Mouse (Mus musculus) heart, embryonic 14.5 days (tissue): ENCODE measurements at regions not wholly inside any gene's neighbourhood (a gene's known extent, or its start where the extent isn't known, plus 50 kb on each side); places are given as distances from the start of the nearest gene placed in this dataset.
"Not testable (repeated sequence)": the region's sequence is repeated elsewhere in the genome, so short reads cannot be mapped to it uniquely, and the experiment has no call there.

Experiments used
- ATAC-seq: fragments of 200-750 bp; cut with Nextera tagmentation; 2 replicates; pipeline ENCODE4 v1.8.0; 2017; ENCODE audit warnings: low read depth, moderate TSS enrichment; ENCODE audit not compliant: insufficient number of reproducible peaks, insufficient read depth, low FRiP score
- H3K27ac ChIP-seq, 2 experiments: fragments of 200-500 bp in 1 of 2; fragments of 300-500 bp in 1 of 2; sonication (generic) in 1 of 2; replicated peaks in 1 of 2; 2 replicates each; pipeline ENCODE4 v1.5.1; 2012 to 2014; ENCODE audit warnings: low read depth in 2 of 2, low read length in 2 of 2, control low read depth in 1 of 2, mild to moderate bottlenecking in 1 of 2, mixed read lengths in 1 of 2; ENCODE audit not compliant: control insufficient read depth in 1 of 2, insufficient read depth in 1 of 2
- H3K27me3 ChIP-seq: fragments of 300-500 bp; sonication (generic); 2 replicates; pipeline ENCODE4 v1.6.1; 2014; ENCODE audit warnings: mild to moderate bottlenecking, low read length, control low read depth; ENCODE audit not compliant: control insufficient read depth, insufficient read depth
- H3K36me3 ChIP-seq: fragments of 300-500 bp; sonication (generic); 2 replicates; pipeline ENCODE4 v1.6.1; 2014; ENCODE audit warnings: mild to moderate bottlenecking, control low read depth, low read length, mixed read lengths; ENCODE audit not compliant: control insufficient read depth, insufficient read depth
- H3K4me1 ChIP-seq, 2 experiments: fragments of 200-500 bp in 1 of 2; fragments of 300-500 bp in 1 of 2; sonication (generic) in 1 of 2; 2 replicates each; pipeline ENCODE4 v1.6.1; 2012 to 2014; ENCODE audit warnings: low read length in 2 of 2, control low read depth in 1 of 2, mixed read lengths in 1 of 2; ENCODE audit not compliant: control insufficient read depth in 2 of 2, insufficient read depth in 2 of 2
- H3K4me2 ChIP-seq: fragments of 300-500 bp; sonication (generic); 2 replicates; pipeline ENCODE4 v1.6.1; 2014; ENCODE audit warnings: mild to moderate bottlenecking, low read length
- H3K4me3 ChIP-seq, 2 experiments: fragments of 200-500 bp in 1 of 2; fragments of 300-500 bp in 1 of 2; sonication (generic) in 1 of 2; 2 replicates each; pipeline ENCODE4 v1.5.1; 2012 to 2014; ENCODE audit warnings: low read length in 2 of 2, mild to moderate bottlenecking in 2 of 2, control low read depth in 1 of 2, low read depth in 1 of 2, moderate library complexity in 1 of 2; ENCODE audit not compliant: control insufficient read depth in 1 of 2, insufficient read depth in 1 of 2
- H3K9ac ChIP-seq: fragments of 300-500 bp; sonication (generic); 2 replicates; pipeline ENCODE4 v1.6.1; 2014; ENCODE audit warnings: mild to moderate bottlenecking, low read length
- H3K9me3 ChIP-seq: fragments of 300-500 bp; sonication (generic); 2 replicates; pipeline ENCODE4 v1.6.1; 2016; ENCODE audit warnings: low read length, control low read depth; ENCODE audit not compliant: control insufficient read depth
- WGBS: fragments of 180-500 bp; shearing (Covaris S2); extraction: QIAGEN DNeasy Blood & Tissue Kit; methylation state at CpG from one replicate; pipeline ENCODE4 v1.1.7; 2014; 5-methylcytosine and 5-hydroxymethylcytosine counted together

DNA sequence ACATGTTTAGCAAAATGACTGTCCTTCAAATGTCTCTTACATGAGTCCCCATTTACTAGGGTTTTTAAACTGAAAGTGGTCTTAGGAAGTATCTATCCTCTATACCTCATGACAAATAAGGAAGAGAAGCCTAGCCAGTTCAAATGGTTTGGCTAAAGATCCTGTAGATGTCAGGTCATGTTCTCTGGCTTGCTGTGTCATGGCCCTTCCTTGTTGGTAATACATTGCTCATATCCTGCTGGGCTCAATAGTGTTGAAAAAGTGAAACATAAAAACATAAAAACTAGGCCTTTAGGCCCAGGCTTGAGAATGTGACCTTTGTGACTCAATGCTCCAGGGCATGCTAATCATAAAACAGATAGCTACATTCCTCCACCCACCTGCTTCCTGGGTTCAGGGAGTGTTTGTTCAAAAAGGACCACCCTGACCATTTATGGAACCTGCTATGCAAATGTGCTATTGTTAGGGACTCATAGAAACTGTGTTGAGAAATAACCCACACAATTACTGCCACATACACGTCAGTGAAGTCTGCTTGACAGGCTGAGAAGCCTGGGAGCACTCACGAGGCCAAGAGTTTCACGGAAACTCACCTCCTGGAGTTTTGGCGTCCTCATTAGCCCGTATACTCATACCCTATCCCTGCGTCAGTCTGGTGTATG lies 656.4 kb downstream of the Crisp4 start:
- ATAC-seq, H3K4me2 ChIP-seq, H3K4me1 ChIP-seq, H3K4me3 ChIP-seq, H3K27ac ChIP-seq, H3K9ac ChIP-seq, H3K9me3 ChIP-seq, H3K36me3 ChIP-seq, H3K27me3 ChIP-seq: not testable (repeated sequence)
- WGBS = 82% methylated on average over 6 of the region's 6 CpGs

- Histone ChIP-seq H3K4me1 (no peaks in the 10 kb centered on the region), H3K27ac (no peak overlapping the region), H3K36me3 (no peaks in the 10 kb centered on the region), H3K4me3 (no peak overlapping the region), H3K9ac (no peak overlapping the region), H3K4me2 (no peak overlapping the region), H3K9me3 (no peaks in the 10 kb centered on the region), H3K27me3 (no peaks in the 10 kb centered on the region)
- WGBS = 72% methylated on average over 2 of the region's 2 CpGs
- ATAC-seq = no peak
Measured at GRCm38 (mm10) chr1:17451204-17451866, 694.4 kb downstream of the Crisp4 start.

DNA sequence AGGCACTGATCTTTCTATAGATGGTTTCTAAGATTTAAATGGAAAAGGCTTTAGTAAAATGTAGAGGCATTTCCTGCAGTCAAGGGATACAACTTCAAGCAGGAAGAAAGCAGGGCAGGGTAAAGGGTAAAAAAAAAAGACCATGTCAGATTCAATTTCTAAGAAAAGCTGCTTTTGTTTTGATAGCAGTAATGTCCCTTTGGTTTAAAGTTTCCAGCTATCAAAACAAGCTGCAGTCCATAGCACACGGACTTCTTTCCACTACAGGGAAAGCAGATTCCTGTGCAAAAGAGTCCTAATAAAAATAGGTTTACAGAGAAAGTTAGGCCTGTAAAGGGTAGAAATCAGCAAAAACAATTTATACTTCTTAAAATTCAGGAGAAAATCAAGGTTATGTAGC lies 695.0 kb downstream of the Crisp4 start:
- H3K4me3 ChIP-seq = no peak overlapping the region
- H3K9ac ChIP-seq = no peak overlapping the region
- WGBS = 28% methylated on average over 1 of the region's 1 CpGs
- H3K27me3 ChIP-seq = no peaks in the 10 kb centered on the region
- peak overlapping the region in 1 of 2 experiments; percentile 53; a peak in 2 of 4 replicates for H3K27ac ChIP-seq
- ATAC-seq = no peak
- no peaks in the 10 kb centered on the region for H3K9me3 ChIP-seq
- no peaks in the 10 kb centered on the region for H3K4me1 ChIP-seq
- H3K36me3 ChIP-seq = no peaks in the 10 kb centered on the region
- H3K4me2 ChIP-seq = no peak overlapping the region

- H3K4me2 ChIP-seq = no peak overlapping the region
- H3K9me3 ChIP-seq = no peaks in the 10 kb centered on the region
- H3K4me3 ChIP-seq = no peak overlapping the region
- H3K27ac ChIP-seq = peak overlapping the region in 1 of 2 experiments; percentile 53; a peak in 2 of 4 replicates
- no peaks in the 10 kb centered on the region for H3K4me1 ChIP-seq
- H3K27me3 ChIP-seq = no peaks in the 10 kb centered on the region
- H3K9ac ChIP-seq = no peak overlapping the region
- H3K36me3 ChIP-seq = no peaks in the 10 kb centered on the region
- ATAC-seq = no peak
Measured at GRCm38 (mm10) chr1:17450295-17450694, 695.4 kb downstream of the Crisp4 start.

- Histone ChIP-seq H3K4me3 (no peak overlapping the region), H3K4me1 (no peaks in the 10 kb centered on the region), H3K4me2 (no peak overlapping the region), H3K9me3 (no peaks in the 10 kb centered on the region), H3K27ac (no peak overlapping the region), H3K9ac (no peak overlapping the region), H3K27me3 (no peaks in the 10 kb centered on the region), H3K36me3 (no peaks in the 10 kb centered on the region)
- ATAC-seq = no peak
- 71% methylated on average over 1 of the region's 1 CpGs for WGBS
Measured at GRCm38 (mm10) chr1:17449291-17449690, 696.4 kb downstream of the Crisp4 start.

DNA sequence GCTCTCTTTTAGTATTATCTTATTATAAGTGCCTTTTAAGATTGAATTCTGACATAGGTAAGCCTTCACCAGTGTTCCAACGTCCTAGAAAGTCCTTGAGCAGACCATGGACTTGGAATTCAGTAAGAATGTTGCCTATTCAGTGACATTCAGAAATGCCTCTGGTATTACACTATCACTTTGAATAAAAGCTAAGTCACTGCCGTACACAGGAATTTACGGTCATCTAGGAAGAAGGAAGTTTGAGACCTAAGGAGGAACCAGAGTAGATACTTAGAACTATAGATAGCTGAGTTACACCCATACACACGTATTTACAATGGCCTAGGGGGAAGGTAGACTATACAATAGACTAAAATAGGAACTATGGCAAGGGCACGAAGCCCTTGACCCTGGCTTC lies 711.6 kb downstream of the Crisp4 start:
- H3K27ac ChIP-seq, H3K36me3 ChIP-seq, H3K27me3 ChIP-seq, ATAC-seq, H3K4me2 ChIP-seq, H3K9me3 ChIP-seq, H3K4me3 ChIP-seq, H3K9ac ChIP-seq, H3K4me1 ChIP-seq: not testable (repeated sequence)
- WGBS = 52% methylated on average over 5 of the region's 5 CpGs

- Histone ChIP-seq H3K27me3 (no peaks in the 10 kb centered on the region), H3K27ac (no peak overlapping the region), H3K9me3 (no peaks in the 10 kb centered on the region), H3K4me2 (no peak overlapping the region), H3K4me1 (no peaks in the 10 kb centered on the region), H3K36me3 (no peaks in the 10 kb centered on the region), H3K4me3 (no peak overlapping the region), H3K9ac (no peak overlapping the region)
- no peak for ATAC-seq
- 65% methylated on average over 3 of the region's 3 CpGs for WGBS
Measured at GRCm38 (mm10) chr1:17415958-17416357, 729.7 kb downstream of the Crisp4 start.

DNA sequence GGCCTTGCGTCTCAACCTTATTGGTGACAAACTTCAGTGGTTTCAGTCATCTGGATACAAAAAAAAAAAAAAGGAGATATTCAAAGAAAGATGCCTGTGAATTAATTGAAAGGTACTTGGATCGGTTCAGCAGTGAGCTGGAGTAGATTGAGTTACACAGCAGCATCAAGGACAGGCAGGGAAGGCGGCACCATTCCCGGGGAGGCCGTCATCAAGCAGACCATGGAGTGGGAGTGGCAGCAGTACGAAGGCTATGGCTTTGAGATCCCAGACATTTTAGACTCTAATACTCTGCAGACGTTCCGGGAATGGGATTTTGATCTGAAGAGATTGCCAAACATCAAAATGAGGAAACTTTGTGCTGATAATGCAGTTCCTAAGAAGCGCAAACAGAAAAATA lies 750.8 kb downstream of the Crisp4 start:
- no peaks in the 10 kb centered on the region for H3K4me1 ChIP-seq

More for the DNA sequence above, 750.8 kb downstream of the Crisp4 start:
- 83% methylated on average over 9 of the region's 9 CpGs for WGBS
- no peak overlapping the region for H3K4me2 ChIP-seq
- no peak overlapping the region for H3K4me3 ChIP-seq
- H3K27ac ChIP-seq = no peak overlapping the region
- no peak for ATAC-seq
- H3K9ac ChIP-seq = no peak overlapping the region
- no peaks in the 10 kb centered on the region for H3K27me3 ChIP-seq
- no peaks in the 10 kb centered on the region for H3K36me3 ChIP-seq
- H3K9me3 ChIP-seq = no peaks in the 10 kb centered on the region
